Mouse (Mus musculus) gonadal fat pad, adult 2 months (tissue): ENCODE measurements around the gene Ipp. TPM values are rescaled to one million over a fixed set of nuclear protein-coding genes. Genes with fewer than 3 reads are reported as not detected.

ENCODE experiments used
- DNase-seq: peaks from one replicate; pipeline ENCODE4 v3.0.0-alpha.2; 2012; ENCODE audit warnings: low read depth
- polyA plus RNA-seq: library from polyadenylated mRNA; depleted of rRNA; stranded (reverse); fragments of >200 nt; gene quantifications from 2 replicates; pipeline ENCODE4 v1.2.3, GENCODE M21; 2012; rRNA removed

Gene Ipp
- polyA plus RNA-seq, 1 experiment = 3.5 TPM

DNA sequence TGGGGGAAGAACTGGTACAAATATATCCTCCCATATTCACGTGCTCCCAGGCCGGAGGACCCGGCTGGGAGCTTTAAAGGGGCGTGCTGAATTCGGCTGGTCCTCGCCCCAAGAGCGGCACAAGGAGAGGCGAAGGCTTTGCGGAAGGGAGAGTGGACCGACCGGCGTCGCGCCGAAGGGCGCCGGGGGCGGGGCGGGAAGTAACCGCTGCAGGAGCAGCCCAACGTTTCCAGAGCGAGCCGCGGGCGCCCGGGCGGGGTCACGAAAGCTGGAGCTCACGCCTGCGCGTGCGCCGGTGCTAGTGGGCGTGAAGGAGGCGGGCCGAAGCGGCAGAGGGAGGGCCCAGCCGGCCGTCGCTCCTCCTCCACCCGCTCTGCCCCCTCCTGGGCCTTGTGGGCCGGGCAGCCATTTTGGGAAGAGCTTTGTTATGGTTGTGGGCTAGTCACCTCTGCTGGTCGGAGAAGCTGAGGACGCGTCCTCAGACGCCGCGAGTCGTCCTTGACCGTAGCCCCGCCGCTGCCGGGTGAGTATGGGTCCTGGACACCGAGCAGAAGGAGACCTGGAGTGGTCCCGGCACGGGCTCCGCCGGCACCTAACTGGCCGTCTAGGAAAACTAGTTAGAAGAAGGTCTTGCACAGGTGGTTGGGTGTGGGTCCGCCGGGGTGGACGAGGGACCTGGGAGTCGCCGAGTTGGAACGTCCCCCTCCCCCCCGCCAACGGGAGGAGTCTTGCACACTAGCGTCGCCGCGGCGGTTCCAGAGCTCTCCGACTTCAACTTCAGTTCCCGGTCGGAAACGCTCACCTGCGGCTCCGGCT lies 50.2 kb downstream of the Ipp start, which contains the start of gene Gpbp1l1:
TSS of gene Gpbp1l1 (plus strand) at position 353 of the 816 bp plus-strand sequence.
- DNase-seq = peak; percentile 50

DNA sequence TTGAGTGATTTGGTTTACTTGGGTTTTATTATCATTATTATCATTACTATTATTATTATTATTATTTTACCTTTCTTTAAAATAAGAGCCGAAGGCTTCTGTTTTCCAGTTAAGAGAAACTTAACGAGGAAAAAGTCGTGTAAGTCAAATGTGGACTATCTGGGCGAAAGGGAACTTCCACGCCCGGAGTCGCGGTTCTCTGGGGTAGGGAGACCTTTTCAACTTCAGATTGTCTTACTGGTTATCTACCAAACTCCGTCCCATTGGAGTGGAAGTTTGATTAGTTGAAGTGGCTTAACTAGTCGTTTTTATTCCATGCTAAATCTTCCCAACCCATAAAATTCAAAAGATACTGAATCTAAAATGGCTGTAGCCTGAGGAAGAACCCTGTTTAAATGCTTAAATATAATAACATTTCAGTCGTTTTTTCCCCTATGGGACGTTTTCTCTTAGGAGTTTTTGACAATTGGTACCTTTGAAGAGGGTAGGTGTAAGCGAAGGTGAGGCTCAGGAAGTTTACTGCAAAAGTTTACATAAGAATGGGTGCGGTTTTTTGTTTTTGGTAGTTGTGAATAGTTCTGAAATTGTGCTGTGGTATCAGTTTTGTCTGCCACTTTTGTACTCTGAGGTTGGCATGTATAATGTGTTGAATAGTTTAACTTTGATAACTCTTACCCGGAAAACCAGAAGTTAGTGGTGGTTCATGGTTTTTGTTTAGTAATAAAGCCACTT lies 51.0 kb downstream of the Ipp start:
- no peak for DNase-seq

Other genes with a start within 250 kb of the Ipp start
- gene Mast2, start 43.4 kb upstream of the Ipp start, polyA plus RNA-seq = 42.0 and 43.6 TPM in 2 replicates
- gene Tmem69, start 48.4 kb downstream of the Ipp start, polyA plus RNA-seq = 4.6 and 6.6 TPM in 2 replicates
- gene Gpbp1l1, start 50.1 kb downstream of the Ipp start, polyA plus RNA-seq = 48.8 and 49.0 TPM in 2 replicates
- 15.3 and 20.0 TPM in 2 replicates for gene Ccdc17, start 89.1 kb downstream of the Ipp start, polyA plus RNA-seq
- gene Nasp, start 120.4 kb downstream of the Ipp start, polyA plus RNA-seq = 3.8 and 4.4 TPM in 2 replicates
- 1,043 and 1,056 TPM in 2 replicates for gene Akr1a1, start 144.1 kb downstream of the Ipp start, polyA plus RNA-seq
- gene Prdx1, start 178.0 kb downstream of the Ipp start, polyA plus RNA-seq = 253 and 263 TPM in 2 replicates
- gene Mmachc, start 200.9 kb downstream of the Ipp start, polyA plus RNA-seq = 21.9 and 22.1 TPM in 2 replicates
- 21.3 and 25.8 TPM in 2 replicates for gene Ccdc163, start 201.0 kb downstream of the Ipp start, polyA plus RNA-seq
- gene Tesk2, start 213.4 kb downstream of the Ipp start, polyA plus RNA-seq = 12.7 and 12.8 TPM in 2 replicates